Mouse (Mus musculus): ENCODE data around the gene Rnf214. TPM values are rescaled to one million over a fixed set of nuclear protein-coding genes. Genes with fewer than 3 reads are reported as not detected.

The Rnf214 gene
- polyA plus RNA-seq, 1 experiment from 2014 or later = 52.1 TPM

- WGBS = 82% methylated on average over 13 of the region's 13 CpGs
- H3K27ac ChIP-seq (replicated peaks) = no peak overlapping the region
- H3K9me3 ChIP-seq (replicated peaks) = no peaks in the 10 kb centered on the region
- no peak for ATAC-seq (ENCODE audit: insufficient number of reproducible peaks, low FRiP score, low TSS enrichment, low read depth)
- H3K9ac ChIP-seq = no peak overlapping the region
- peaks cover 92% of the 10 kb centered on the region for H3K36me3 ChIP-seq
- H3K4me2 ChIP-seq (replicated peaks) = no peak overlapping the region
- H3K4me1 ChIP-seq = no peaks in the 10 kb centered on the region
- no peak overlapping the region for H3K4me3 ChIP-seq (replicated peaks)
- H3K27me3 ChIP-seq = no peaks in the 10 kb centered on the region
Measured at GRCm38 (mm10) chr9:45944506-45945400, 38.0 kb upstream of the Rnf214 start.

GRCm38 (mm10) chr9:45943628-45944505 is 37.2 kb upstream of the Rnf214 start:
- H3K27ac ChIP-seq (replicated peaks) = no peak overlapping the region
- H3K4me2 ChIP-seq (replicated peaks) = no peak overlapping the region
- H3K9me3 ChIP-seq (replicated peaks) = no peaks in the 10 kb centered on the region
- H3K27me3 ChIP-seq = no peaks in the 10 kb centered on the region
- H3K9ac ChIP-seq = no peak overlapping the region
- no peak overlapping the region for H3K4me3 ChIP-seq (replicated peaks)
- 95% methylated on average over 8 of the region's 8 CpGs for WGBS
- no peaks in the 10 kb centered on the region for H3K4me1 ChIP-seq
- 0 out of 2 replicates have a peak, but pooled peaks have one; percentile 26 for ATAC-seq (ENCODE audit: insufficient number of reproducible peaks, low FRiP score, low TSS enrichment, low read depth)
- peaks cover 92% of the 10 kb centered on the region for H3K36me3 ChIP-seq

- peaks cover 92% of the 10 kb centered on the region for H3K36me3 ChIP-seq
- no peak overlapping the region for H3K4me2 ChIP-seq (replicated peaks)
- WGBS = 88% methylated on average over 8 of the region's 8 CpGs
- H3K9me3 ChIP-seq (replicated peaks) = no peaks in the 10 kb centered on the region
- no peak overlapping the region for H3K9ac ChIP-seq
- H3K4me1 ChIP-seq = no peaks in the 10 kb centered on the region
- H3K27me3 ChIP-seq = no peaks in the 10 kb centered on the region
- H3K4me3 ChIP-seq (replicated peaks) = no peak overlapping the region
- ATAC-seq (ENCODE audit: insufficient number of reproducible peaks, low FRiP score, low TSS enrichment, low read depth) = no peak
- H3K27ac ChIP-seq (replicated peaks) = no peak overlapping the region
Measured at GRCm38 (mm10) chr9:45942916-45943315, 36.2 kb upstream of the Rnf214 start.

- Histone ChIP-seq H3K36me3 (peaks cover 90% of the 10 kb centered on the region), H3K9ac (no peak overlapping the region), H3K4me1 (no peaks in the 10 kb centered on the region), H3K27me3 (no peaks in the 10 kb centered on the region), H3K9me3 (replicated peaks) (no peaks in the 10 kb centered on the region), H3K4me2 (replicated peaks) (no peak overlapping the region), H3K27ac (replicated peaks) (no peak overlapping the region), H3K4me3 (replicated peaks) (no peak overlapping the region)
- WGBS = 83% methylated on average over 16 of the region's 16 CpGs
- no peak for ATAC-seq (ENCODE audit: insufficient number of reproducible peaks, low FRiP score, low TSS enrichment, low read depth)
Measured at GRCm38 (mm10) chr9:45942464-45942863, 35.8 kb upstream of the Rnf214 start.

- Histone ChIP-seq H3K4me2 (replicated peaks) (no peak overlapping the region), H3K27ac (replicated peaks) (no peak overlapping the region), H3K36me3 (peaks cover 79% of the 10 kb centered on the region), H3K4me1 (peaks cover 6% of the 10 kb centered on the region; the same call in 1 of the 2 replicates), H3K4me3 (replicated peaks) (no peak overlapping the region), H3K9me3 (replicated peaks) (no peaks in the 10 kb centered on the region), H3K9ac (no peak overlapping the region), H3K27me3 (no peaks in the 10 kb centered on the region)
- no peak for ATAC-seq (ENCODE audit: insufficient number of reproducible peaks, low FRiP score, low TSS enrichment, low read depth)
- 59% methylated on average over 18 of the region's 18 CpGs for WGBS
Measured at GRCm38 (mm10) chr9:45941329-45941888, 34.7 kb upstream of the Rnf214 start.

- Histone ChIP-seq H3K9ac (no peak overlapping the region), H3K4me3 (replicated peaks) (no peak overlapping the region), H3K36me3 (peaks cover 63% of the 10 kb centered on the region), H3K4me1 (peaks cover 17% of the 10 kb centered on the region), H3K4me2 (replicated peaks) (no peak overlapping the region), H3K9me3 (replicated peaks) (no peaks in the 10 kb centered on the region), H3K27me3 (no peaks in the 10 kb centered on the region), H3K27ac (replicated peaks) (no peak overlapping the region)
- 82% methylated on average over 6 of the region's 6 CpGs for WGBS
- ATAC-seq (ENCODE audit: insufficient number of reproducible peaks, low FRiP score, low TSS enrichment, low read depth) = no peak
Measured at GRCm38 (mm10) chr9:45939794-45940193, 33.1 kb upstream of the Rnf214 start.

GRCm38 (mm10) chr9:45938952-45939637 is 32.4 kb upstream of the Rnf214 start:
- no peak for ATAC-seq (ENCODE audit: insufficient number of reproducible peaks, low FRiP score, low TSS enrichment, low read depth)

GRCm38 (mm10) chr9:45938088-45938487 is 31.4 kb upstream of the Rnf214 start:
- Histone ChIP-seq H3K27ac (replicated peaks) (no peak overlapping the region), H3K27me3 (no peaks in the 10 kb centered on the region), H3K4me2 (replicated peaks) (no peak overlapping the region), H3K9me3 (replicated peaks) (no peaks in the 10 kb centered on the region), H3K9ac (no peak overlapping the region), H3K4me3 (replicated peaks) (no peak overlapping the region), H3K36me3 (peaks cover 48% of the 10 kb centered on the region), H3K4me1 (peaks cover 20% of the 10 kb centered on the region)
- WGBS = 91% methylated on average over 8 of the region's 8 CpGs
- ATAC-seq (ENCODE audit: insufficient number of reproducible peaks, low FRiP score, low TSS enrichment, low read depth) = no peak

More at GRCm38 (mm10) chr9:45938952-45939637, 32.4 kb upstream of the Rnf214 start:
- Histone ChIP-seq H3K9me3 (replicated peaks) (no peaks in the 10 kb centered on the region), H3K36me3 (peaks cover 56% of the 10 kb centered on the region), H3K4me2 (replicated peaks) (no peak overlapping the region), H3K27me3 (no peaks in the 10 kb centered on the region), H3K4me1 (peaks cover 17% of the 10 kb centered on the region), H3K27ac (replicated peaks) (no peak overlapping the region), H3K9ac (no peak overlapping the region), H3K4me3 (replicated peaks) (no peak overlapping the region)
- WGBS = 76% methylated on average over 15 of the region's 15 CpGs

GRCm38 (mm10) chr9:45936883-45937282 is 30.2 kb upstream of the Rnf214 start:
- H3K27ac ChIP-seq (replicated peaks) = peak overlapping the region; percentile 58; the same call in 1 of the 2 replicates
- H3K9me3 ChIP-seq (replicated peaks) = no peaks in the 10 kb centered on the region
- WGBS = 18% methylated on average over 3 of the region's 3 CpGs
- no peak overlapping the region for H3K4me3 ChIP-seq (replicated peaks)
- H3K4me2 ChIP-seq (replicated peaks) = no peak overlapping the region; the same call in 1 of the 2 replicates
- no peaks in the 10 kb centered on the region for H3K27me3 ChIP-seq
- H3K9ac ChIP-seq = no peak overlapping the region
- peaks cover 36% of the 10 kb centered on the region for H3K36me3 ChIP-seq
- no peak for ATAC-seq (ENCODE audit: insufficient number of reproducible peaks, low FRiP score, low TSS enrichment, low read depth)
- H3K4me1 ChIP-seq = peaks cover 27% of the 10 kb centered on the region

- no peaks in the 10 kb centered on the region for H3K9me3 ChIP-seq (replicated peaks)
- ATAC-seq (ENCODE audit: insufficient number of reproducible peaks, low FRiP score, low TSS enrichment, low read depth) = peak; percentile 83
- peaks cover 32% of the 10 kb centered on the region for H3K36me3 ChIP-seq
- H3K4me2 ChIP-seq (replicated peaks) = peak within 1 kb of the TSS; percentile 52
- H3K4me3 ChIP-seq (replicated peaks) = peak within 1 kb of the TSS; percentile 30
- no peak within 1 kb of the TSS for H3K9ac ChIP-seq
- WGBS = 3% methylated on average over 21 of the region's 21 CpGs
- peaks cover 27% of the 10 kb centered on the region for H3K4me1 ChIP-seq
- H3K27me3 ChIP-seq = no peaks in the 10 kb centered on the region
- H3K27ac ChIP-seq (replicated peaks) = peak within 1 kb of the TSS; percentile 58
Measured at GRCm38 (mm10) chr9:45935628-45936210, 29.0 kb upstream of the Rnf214 start, which contains the start of gene Tagln. Tagln (minus strand) TSS chr9:45936058.

Data from embryonic facial prominence, embryonic 15.5 days (tissue).